14 mouse cellular contexts compared by ENCODE assay signal in the genomic region with DNA sequence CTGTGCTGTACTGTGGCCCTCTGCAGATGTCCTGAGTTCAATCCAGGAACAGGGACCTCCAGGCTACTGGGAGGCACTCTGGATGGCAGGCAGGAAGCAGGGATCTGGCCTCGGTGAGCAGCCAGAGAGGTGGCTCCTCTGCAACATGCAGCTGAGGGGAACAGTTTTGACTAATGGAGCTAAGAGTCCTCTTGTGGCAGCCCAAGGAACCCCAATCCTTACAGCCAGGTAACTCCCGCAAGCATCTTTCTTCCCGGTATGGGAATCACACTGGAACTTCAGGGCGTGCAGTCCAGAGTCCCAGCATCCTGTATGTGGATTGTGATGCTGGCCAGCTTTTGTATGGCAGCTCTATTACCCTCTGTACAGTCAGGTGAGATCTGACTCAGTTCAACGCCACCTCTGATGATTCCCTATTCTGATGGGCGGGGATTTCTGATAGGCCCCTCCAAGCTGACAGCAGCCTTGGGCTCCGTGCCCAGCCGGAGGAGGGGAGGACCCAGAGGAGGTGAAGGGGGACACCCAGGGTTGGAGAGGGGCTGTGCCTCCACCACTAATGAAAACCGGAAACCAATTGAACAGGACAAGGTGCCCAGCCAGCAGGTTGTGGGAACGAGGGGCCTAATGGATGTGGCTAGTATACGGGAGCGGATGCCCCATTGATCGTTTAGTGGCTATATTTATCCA. TPM values are rescaled to one million over a fixed set of nuclear protein-coding genes. Genes with fewer than 3 reads are reported as not detected.
DNase-seq lines count a peak whose midpoint lies in the region; ATAC-seq and TF ChIP-seq lines count a peak whose summit lies in the region.
"Had no signal": no experiment of that assay in that cellular context is flagged by ENCODE, and none has a peak within 500 bp of the region (broad histone marks: within the 10 kb centered on the region; RNA-seq: fewer than 3 reads in every experiment).

No protein-coding gene starts in this region.

- no peaks in the 10 kb centered on the region for H3K36me3 ChIP-seq in heart, embryonic 13.5 days
- H3K36me3 ChIP-seq in kidney, embryonic 16.5 days (ENCODE audit: insufficient read depth, low read length), result no peaks in the 10 kb centered on the region
- H3K36me3 ChIP-seq in ES-Bruce4 (ENCODE audit: control insufficient read depth, insufficient read depth, low read length, poor library complexity, severe bottlenecking), result no peaks in the 10 kb centered on the region
- H3K36me3 ChIP-seq in embryonic facial prominence, embryonic 15.5 days, result no peaks in the 10 kb centered on the region
- H3K36me3 ChIP-seq: lung, embryonic 15.5 days had no signal

- TF ChIP-seq CTCF in ES-Bruce4 (IDR thresholded peaks at IDR 0.05; ENCODE audit: low read depth, low read length), result peak; percentile 7

- no peak for TF ChIP-seq EP300 in ES-Bruce4 (IDR thresholded peaks at IDR 0.05; ENCODE audit: insufficient read depth, low read depth, low read length)

- no peak for TF ChIP-seq POLR2A in ES-Bruce4 (IDR thresholded peaks at IDR 0.05; ENCODE audit: insufficient read depth, low read length)

- H3K4me2 ChIP-seq in heart, embryonic 13.5 days, result 0 out of 2 replicates have a peak overlapping the region, but pooled peaks have one; percentile 7
- H3K4me2 ChIP-seq in kidney, embryonic 16.5 days (replicated peaks; ENCODE audit: low read depth, low read length), result no peak overlapping the region
- no peak overlapping the region for H3K4me2 ChIP-seq in embryonic facial prominence, embryonic 15.5 days (replicated peaks)
- H3K4me2 ChIP-seq: lung, embryonic 15.5 days had no signal

- H3K4me1 ChIP-seq in heart, embryonic 13.5 days, result peaks cover 86% of the 10 kb centered on the region
- peaks cover 18% of the 10 kb centered on the region for H3K4me1 ChIP-seq in kidney, embryonic 16.5 days (ENCODE audit: insufficient read depth, low read length)
- H3K4me1 ChIP-seq in ES-Bruce4 (ENCODE audit: control insufficient read depth, insufficient read depth, low read length), result peaks cover 22% of the 10 kb centered on the region
- H3K4me1 ChIP-seq in embryonic facial prominence, embryonic 15.5 days, result peaks cover 29% of the 10 kb centered on the region
- H3K4me1 ChIP-seq: megakaryocyte, embryonic 14.5 days had no signal

- H3K4me3 ChIP-seq in heart, embryonic 13.5 days, result no peak overlapping the region
- no peak overlapping the region for H3K4me3 ChIP-seq in kidney, embryonic 16.5 days (ENCODE audit: low read length)
- no peak overlapping the region for H3K4me3 ChIP-seq in ES-Bruce4 (ENCODE audit: low read depth, low read length)
- H3K4me3 ChIP-seq in embryonic facial prominence, embryonic 15.5 days (replicated peaks), result no peak overlapping the region
- H3K4me3 ChIP-seq: lung, embryonic 15.5 days; megakaryocyte, embryonic 14.5 days had no signal

- peak; percentile 7; the same call in 1 of the 2 replicates for ATAC-seq in heart, embryonic 13.5 days (ENCODE audit: extremely low read depth, insufficient number of reproducible peaks, low FRiP score, low TSS enrichment)
- ATAC-seq in kidney, embryonic 16.5 days (ENCODE audit: low FRiP score, low TSS enrichment), result 0 out of 2 replicates have a peak, but pooled peaks have one; percentile 13
- 0 out of 2 replicates have a peak, but pooled peaks have one; percentile 8 for ATAC-seq in embryonic facial prominence, embryonic 15.5 days (ENCODE audit: insufficient number of reproducible peaks, low FRiP score, low TSS enrichment, low read depth)
- ATAC-seq: activated CD4-positive, CD25-positive, alpha-beta regulatory T cell, adult 4 months; CD4-positive, CD25-positive, alpha-beta regulatory T cell, adult 4 months had no signal

- H3K27me3 ChIP-seq in heart, embryonic 13.5 days (replicated peaks), result peaks cover 36% of the 10 kb centered on the region
- peaks cover 19% of the 10 kb centered on the region for H3K27me3 ChIP-seq in kidney, embryonic 16.5 days (ENCODE audit: insufficient read depth, low read length)
- no peaks in the 10 kb centered on the region for H3K27me3 ChIP-seq in ES-Bruce4 (ENCODE audit: control insufficient read depth, insufficient read depth, low read length, poor library complexity, severe bottlenecking)
- peaks cover 75% of the 10 kb centered on the region for H3K27me3 ChIP-seq in embryonic facial prominence, embryonic 15.5 days

- DNase-seq in heart, postnatal 4 days, result no peak
- no peak for DNase-seq in kidney, adult 8-10 months
- no peak for DNase-seq in right cerebral cortex, postnatal 14 days
- DNase-seq: cerebellum, adult 18-20 months; gastrocnemius, postnatal 25 days; thymus, postnatal 25 days had no signal

- WGBS in heart, embryonic 13.5 days, result 47% methylated on average over 13 of the region's 13 CpGs
- WGBS in kidney, embryonic 16.5 days, result 67% methylated on average over 13 of the region's 13 CpGs
- WGBS in embryonic facial prominence, embryonic 15.5 days, result 66% methylated on average over 13 of the region's 13 CpGs

- no peaks in the 10 kb centered on the region for H3K9me3 ChIP-seq in heart, embryonic 13.5 days
- no peaks in the 10 kb centered on the region for H3K9me3 ChIP-seq in kidney, embryonic 16.5 days (ENCODE audit: low read length)
- H3K9me3 ChIP-seq in ES-Bruce4 (replicated peaks; ENCODE audit: control insufficient read depth, insufficient read depth, low read length, poor library complexity, severe bottlenecking), result no peaks in the 10 kb centered on the region
- H3K9me3 ChIP-seq in embryonic facial prominence, embryonic 15.5 days (replicated peaks), result no peaks in the 10 kb centered on the region
- H3K9me3 ChIP-seq: lung, embryonic 15.5 days; megakaryocyte, embryonic 14.5 days had no signal

- peak overlapping the region; percentile 72 for H3K27ac ChIP-seq in heart, embryonic 13.5 days (replicated peaks)
- peak overlapping the region; percentile 63; the same call in 1 of the 2 replicates for H3K27ac ChIP-seq in kidney, embryonic 16.5 days (ENCODE audit: low read length)
- H3K27ac ChIP-seq in ES-Bruce4 (ENCODE audit: insufficient read depth, low read length), result 0 out of 2 replicates have a peak overlapping the region, but pooled peaks have one; percentile 31
- no peak overlapping the region for H3K27ac ChIP-seq in embryonic facial prominence, embryonic 15.5 days (replicated peaks)
- H3K27ac ChIP-seq: lung, embryonic 15.5 days had no signal

- peak overlapping the region; percentile 61 for H3K9ac ChIP-seq in heart, embryonic 13.5 days
- H3K9ac ChIP-seq in kidney, embryonic 16.5 days (replicated peaks; ENCODE audit: low read length), result no peak overlapping the region
- H3K9ac ChIP-seq in ES-Bruce4 (ENCODE audit: low read depth, poor library complexity, severe bottlenecking), result no peak overlapping the region
- H3K9ac ChIP-seq in embryonic facial prominence, embryonic 15.5 days, result no peak overlapping the region
- H3K9ac ChIP-seq: lung, embryonic 15.5 days had no signal

RNA-seq across cellular contexts. Expression of a gene that starts 53.3 kb away (rescaled TPM):
- 18.3 and 20.2 TPM in 2 replicates for polyA plus RNA-seq in heart, embryonic 13.5 days (2015; fragmentation: Nextera tagmentation; extraction: Ambion mirVana)
- 10 to 100 TPM; 79.5 to 82.9 TPM for total RNA-seq in heart, postnatal 4 days (2021)
- polyA plus RNA-seq in kidney, embryonic 16.5 days (2015; fragmentation: Nextera tagmentation; extraction: Ambion mirVana), result 5.4 and 8.8 TPM in 2 replicates
- polyA plus RNA-seq in ES-Bruce4 (2011; ENCODE audit: insufficient read depth, insufficient read length, low read depth, missing spikeins), result 13.8 and 15.6 TPM in 2 replicates
- polyA plus RNA-seq in embryonic facial prominence, embryonic 15.5 days (2015; fragmentation: Nextera tagmentation; extraction: Ambion mirVana), result 10.1 and 11.2 TPM in 2 replicates
